Mouse (Mus musculus) heart, postnatal 14 days (tissue): ENCODE results near the gene Klk1b5. TPM values are rescaled to one million over a fixed set of nuclear protein-coding genes. Genes with fewer than 3 reads are reported as not detected.
"Not testable (repeated sequence)": the region's sequence is repeated elsewhere in the genome, so short reads cannot be mapped to it uniquely, and the experiment has no call there.

Experiments
- DNase-seq, 2 experiments: peaks; one replicate each; pipeline ENCODE4 v3.0.0; 2021 to 2022
- intact Hi-C: fragments of 180-260 bp; cut with DNase I; formaldehyde crosslinking; loops from one replicate; pipeline ENCODE4 v1.15.1; 2025
- total RNA-seq, 2 experiments: library from RNA; stranded (reverse); gene quantifications; 2 replicates each; pipeline ENCODE4 v1.2.3; 2021

Gene Klk1b5
- total RNA-seq, 2 experiments from 2014 or later: not detected

DNA sequence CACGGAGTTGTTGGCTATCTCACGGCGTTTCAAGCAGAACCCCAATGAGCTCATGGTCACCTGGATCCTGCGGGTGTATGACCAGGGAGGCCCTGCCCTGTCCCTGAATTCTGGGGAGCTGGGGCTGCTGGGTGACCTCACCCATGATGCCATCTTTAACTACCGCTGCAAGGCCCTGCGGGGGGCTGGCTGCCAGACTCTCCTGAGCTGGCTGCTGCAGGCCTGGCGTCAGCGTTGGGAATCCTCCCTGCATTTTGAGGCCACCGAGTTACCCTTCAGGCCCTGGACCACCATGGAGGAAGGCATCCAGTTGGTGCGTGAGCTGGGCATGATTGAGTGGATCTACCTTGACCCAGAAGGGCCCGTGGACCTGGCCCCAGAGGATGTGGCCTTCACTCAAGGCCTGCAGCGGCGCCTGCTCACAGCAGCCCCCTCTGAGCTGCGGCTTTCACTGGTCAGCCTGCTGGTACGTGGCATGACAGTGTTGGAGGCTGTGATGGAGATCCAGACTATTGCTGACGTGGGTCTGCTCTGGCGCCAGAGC, 35.1 kb downstream of the Klk1b5 start:
- intact Hi-C loops, DNase-seq: not testable (repeated sequence)

DNA sequence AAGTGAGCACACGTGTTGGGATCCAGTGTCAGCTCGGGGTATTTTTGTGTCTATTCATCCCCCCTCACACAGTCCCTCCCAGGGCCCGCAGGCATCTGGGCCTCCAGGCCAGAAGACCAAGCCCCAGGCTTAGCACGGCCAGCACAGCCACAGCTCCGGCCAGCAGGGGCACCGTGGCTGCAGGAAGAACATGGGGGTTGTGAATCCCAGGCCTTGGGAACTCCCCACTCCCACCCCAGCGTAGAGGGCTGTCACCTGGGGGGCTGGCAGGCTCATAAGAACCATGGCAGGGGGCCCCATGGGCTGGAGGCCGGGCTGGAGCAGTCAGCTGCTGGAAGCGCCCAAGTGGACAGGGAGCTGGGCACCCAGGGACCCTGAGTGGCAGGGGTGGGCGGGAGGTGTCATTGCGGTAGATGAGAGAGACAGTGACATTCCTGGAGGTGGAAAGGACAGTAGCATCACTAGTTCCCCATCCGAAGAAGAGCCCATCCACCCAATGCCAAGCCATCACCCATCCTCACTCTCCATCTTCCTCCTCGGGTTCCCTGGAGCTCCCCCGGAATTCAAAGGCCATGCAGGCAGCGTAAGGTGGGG, 37.4 kb downstream of the Klk1b5 start:
- intact Hi-C loops: no loop called here
- no peak for DNase-seq

DNA sequence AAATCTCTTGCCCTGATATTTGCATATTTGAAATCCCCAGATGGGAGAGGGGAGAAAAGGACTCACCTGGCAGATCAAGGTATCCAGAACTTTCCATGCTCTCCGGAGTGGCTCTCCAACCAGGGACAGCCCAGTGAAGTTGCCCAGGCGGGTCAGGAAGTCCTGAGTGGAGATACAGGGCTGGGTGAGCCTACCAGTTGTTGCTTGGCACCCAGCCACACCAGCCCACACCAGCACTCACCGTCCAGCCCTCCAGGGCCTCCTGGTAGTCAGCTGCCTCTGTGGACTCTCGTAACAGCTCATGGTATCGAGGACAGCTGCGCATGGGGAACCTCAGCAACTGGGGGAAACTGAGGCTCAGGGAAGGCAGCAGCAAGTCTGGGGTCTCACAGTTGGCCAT, 39.2 kb downstream of the Klk1b5 start:
- no peak for DNase-seq
- intact Hi-C loops: no loop called here

DNA sequence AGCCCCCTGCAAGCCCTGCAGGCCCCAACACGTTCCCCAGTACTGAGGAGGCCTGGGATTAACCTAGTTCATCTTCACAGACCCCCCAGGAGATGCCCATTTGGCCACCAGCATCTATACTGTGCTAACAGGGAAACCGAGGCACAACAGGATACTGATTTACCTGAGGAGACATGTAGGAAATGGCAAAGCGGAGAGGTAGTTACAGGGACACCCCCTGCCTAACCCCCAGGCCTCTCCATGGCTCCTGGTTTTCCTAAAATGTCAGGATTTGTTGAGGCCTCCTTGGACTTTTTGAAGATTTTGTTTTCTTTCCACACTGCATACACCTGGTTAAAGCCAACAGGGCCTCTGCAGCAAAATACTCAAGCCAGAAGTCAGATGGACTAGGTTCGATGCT, 41.5 kb downstream of the Klk1b5 start, which contains the start of gene Acp4:
Gene Acp4 (minus strand): TSS at position 101 of the 400 bp plus-strand sequence.
- DNase-seq: no peak
- intact Hi-C loops: no loop called here

DNA sequence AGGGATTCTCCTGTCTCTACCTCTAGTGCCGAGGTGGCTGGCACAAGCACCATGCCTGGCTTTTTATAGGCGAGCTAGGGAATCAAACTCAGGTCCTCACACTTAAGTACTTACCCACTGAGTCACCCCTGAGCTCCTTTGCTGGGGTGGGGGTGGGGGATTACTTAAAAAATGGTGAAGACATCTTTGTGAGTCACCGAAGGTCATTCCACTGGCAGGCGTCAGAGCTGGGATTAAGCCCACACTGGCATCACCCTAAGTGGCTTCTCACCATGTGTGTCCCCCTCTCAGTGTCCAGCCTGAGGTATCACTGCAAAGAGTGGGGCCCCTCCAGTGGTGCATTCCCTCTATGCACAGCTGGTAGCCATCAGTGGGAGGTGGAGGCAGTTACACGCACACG, 44.7 kb downstream of the Klk1b5 start:
- intact Hi-C loops: loop anchor here (10.0 kb wide), 1 partner anchor 294 kb away; the partner anchor contains the start of gene Nr1h2

DNA sequence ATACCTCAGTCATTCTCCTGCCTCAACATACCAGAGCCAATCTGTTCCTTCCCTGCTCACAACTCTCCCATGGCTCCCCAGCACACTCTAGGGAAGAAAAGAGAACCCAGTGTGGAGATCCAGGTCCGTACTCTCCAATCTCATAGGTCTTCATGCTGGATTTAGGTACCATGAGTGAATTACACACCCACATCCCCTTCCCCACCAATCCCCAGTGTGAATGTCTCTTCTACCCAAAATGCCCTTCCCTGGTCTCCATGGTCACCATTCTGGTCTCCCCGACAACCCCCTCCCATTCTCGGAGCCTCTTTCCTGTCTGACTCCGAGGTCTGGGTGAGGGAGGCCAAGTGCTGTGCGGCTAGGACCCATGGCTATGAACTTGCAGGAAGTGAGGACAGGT, 45.4 kb downstream of the Klk1b5 start, which contains the start of gene Gm15517:
Gene Gm15517 (plus strand): TSS at position 301 of the 400 bp plus-strand sequence.
- intact Hi-C loops: loop anchor here (10.0 kb wide), 1 partner anchor 294 kb away; the partner anchor contains the start of gene Nr1h2
- DNase-seq: no peak

More for the DNA sequence above, 44.7 kb downstream of the Klk1b5 start:
- no peak for DNase-seq

DNA sequence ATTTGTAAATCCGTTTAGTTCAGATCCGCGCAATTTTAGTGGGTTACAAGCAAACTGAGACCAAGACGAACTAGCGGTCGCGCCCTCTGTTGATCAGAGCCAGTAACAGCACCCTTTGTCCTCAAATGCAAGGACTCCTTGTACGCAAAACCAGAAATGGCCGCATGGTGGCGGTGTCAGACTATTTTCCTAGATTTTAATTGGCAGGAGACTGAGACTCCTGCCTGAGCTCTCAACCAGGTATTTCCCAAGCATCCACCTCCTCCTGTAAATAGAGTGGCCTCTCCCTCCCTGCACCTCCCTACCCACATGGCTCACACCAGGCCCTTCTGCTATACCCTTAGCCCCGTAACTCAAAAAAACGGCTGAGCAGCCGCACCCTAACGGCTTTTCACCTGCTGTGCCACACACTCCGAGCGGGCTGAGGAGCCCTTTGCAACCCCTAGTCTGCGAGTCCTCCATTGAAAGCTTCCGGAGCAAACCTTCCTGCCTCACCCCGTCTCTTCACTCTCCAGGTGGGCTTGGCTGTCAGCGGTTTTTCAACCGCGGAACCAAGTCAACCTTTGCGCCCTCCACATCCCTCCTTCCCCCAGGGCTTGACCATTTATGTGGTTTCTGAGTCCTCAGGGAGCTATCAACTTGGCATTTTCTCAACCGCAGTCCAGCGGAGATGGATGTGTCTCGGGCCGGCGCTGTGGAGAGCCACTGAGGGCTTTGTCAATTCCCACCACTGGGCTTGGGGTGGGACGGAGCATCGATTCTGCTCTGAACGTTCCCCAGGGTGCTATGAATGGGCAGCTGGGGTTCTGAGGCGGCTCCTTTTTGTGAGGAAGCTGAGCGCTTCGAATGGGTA, 47.3 kb downstream of the Klk1b5 start:
- peak; percentile 92 to 96 for DNase-seq
- intact Hi-C loops: loop anchor here (1.0 to 10.0 kb wide), 4 partner anchors 42 to 292 kb away; partner anchors contain the start of gene Nr1h2

DNA sequence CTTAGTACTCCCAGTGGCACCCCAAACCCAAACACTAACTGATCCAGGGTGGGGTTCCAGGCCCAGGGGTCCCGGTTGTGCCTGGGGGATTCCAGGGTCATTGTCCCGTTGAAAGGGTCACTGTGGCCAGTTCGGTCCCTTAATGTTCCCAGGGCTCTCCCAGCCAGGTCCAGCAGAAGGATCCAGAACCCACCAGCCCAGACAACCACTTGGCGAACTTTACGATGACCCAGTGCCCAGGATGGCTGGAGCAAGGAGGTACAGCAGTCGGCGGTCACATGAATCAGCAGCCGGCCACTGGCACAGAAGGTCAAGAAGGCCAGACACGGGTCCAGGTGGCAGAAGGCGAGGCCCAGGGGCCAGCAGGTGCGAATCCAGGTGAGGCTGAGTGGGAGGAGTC, 52.4 kb downstream of the Klk1b5 start:
- no peak for DNase-seq
- intact Hi-C loops: loop anchor here (10.0 kb wide), 1 partner anchor 287 kb away; the partner anchor contains the start of gene Nr1h2

DNA sequence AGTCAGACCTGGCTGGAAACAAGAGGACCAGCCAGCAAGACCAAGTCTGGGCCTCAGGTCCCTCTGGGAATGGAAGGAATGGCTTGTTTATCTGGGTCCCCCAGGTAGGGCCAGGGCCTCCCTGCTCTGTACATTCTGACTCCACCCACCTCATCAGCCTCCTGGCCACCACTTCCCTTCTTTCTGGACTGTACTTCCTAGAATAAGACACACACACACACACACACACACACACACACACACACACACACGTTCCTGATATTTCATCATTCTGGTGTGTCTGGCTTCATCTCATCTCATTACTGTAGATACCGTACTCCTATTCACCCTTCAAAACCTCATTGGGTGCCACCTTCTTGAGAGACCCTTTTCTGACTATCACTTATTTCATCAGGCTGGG, 53.7 kb downstream of the Klk1b5 start:
- intact Hi-C loops: loop anchor here (10.0 kb wide), 1 partner anchor 285 kb away; the partner anchor contains the start of gene Nr1h2
- no peak for DNase-seq

Other genes with a start within 250 kb of the Klk1b5 start
- not detected for gene Klk1b1, start 249.2 kb upstream of the Klk1b5 start, total RNA-seq
- gene Klk1b9, start 239.9 kb upstream of the Klk1b5 start, total RNA-seq: not detected
- gene Klk1b11, start 220.1 kb upstream of the Klk1b5 start, total RNA-seq: not detected
- not detected for gene Klk1b26, start 203.8 kb upstream of the Klk1b5 start, total RNA-seq
- gene Klk1b27, start 163.7 kb upstream of the Klk1b5 start, total RNA-seq: not detected
- not detected for gene Klk1b21, start 113.6 kb upstream of the Klk1b5 start, total RNA-seq
- gene Klk1b22, start 103.3 kb upstream of the Klk1b5 start, total RNA-seq: not detected
- gene Klk1b16, start 79.2 kb upstream of the Klk1b5 start, total RNA-seq: not detected
- gene Klk1b24, start 27.7 kb upstream of the Klk1b5 start, total RNA-seq: not detected
- gene Klk1b3, start 17.8 kb upstream of the Klk1b5 start, total RNA-seq: not detected
- not detected for gene Klk1b4, start 8.5 kb upstream of the Klk1b5 start, total RNA-seq
- under 1 TPM in 1 of 2 experiments, not detected in 1; 0.32 TPM for gene Klk1, start 9.4 kb downstream of the Klk1b5 start, total RNA-seq
- gene Gm36864, start 20.2 kb downstream of the Klk1b5 start, total RNA-seq: not detected
- gene 1700028J19Rik, start 30.8 kb downstream of the Klk1b5 start, total RNA-seq: under 1 TPM; 0.29 to 0.56 TPM
- 10 to 100 TPM; 18.2 to 18.8 TPM for gene 2410002F23Rik, start 30.8 kb downstream of the Klk1b5 start, total RNA-seq
- gene Acp4, start 41.4 kb downstream of the Klk1b5 start, total RNA-seq: not detected
- not detected for gene Gm15517, start 45.5 kb downstream of the Klk1b5 start, total RNA-seq
- gene Clec11a, start 91.0 kb downstream of the Klk1b5 start, total RNA-seq: under 1 TPM; 0.84 to 0.88 TPM
- gene Shank1, start 94.3 kb downstream of the Klk1b5 start, total RNA-seq: 1 to 10 TPM; 1.0 to 1.4 TPM
- 1 to 10 TPM; 1.5 to 2.2 TPM for gene Syt3, start 168.2 kb downstream of the Klk1b5 start, total RNA-seq
- under 1 TPM in 1 of 2 experiments, not detected in 1; 0.24 TPM for gene 1700008O03Rik, start 169.9 kb downstream of the Klk1b5 start, total RNA-seq
- gene Lrrc4b, start 213.1 kb downstream of the Klk1b5 start, total RNA-seq: 10 to 100 TPM; 18.7 to 19.7 TPM
- 1 to 10 TPM in 1 of 2 experiments, under 1 TPM in 1; 1.00 to 1.1 TPM for gene Aspdh, start 249.4 kb downstream of the Klk1b5 start, total RNA-seq